Mouse (Mus musculus): ENCODE measurements at regions not wholly inside any gene's neighbourhood (a gene's known extent, or its start where the extent isn't known, plus 50 kb on each side); places are given as distances from the start of the nearest gene placed in this dataset.

DNA sequence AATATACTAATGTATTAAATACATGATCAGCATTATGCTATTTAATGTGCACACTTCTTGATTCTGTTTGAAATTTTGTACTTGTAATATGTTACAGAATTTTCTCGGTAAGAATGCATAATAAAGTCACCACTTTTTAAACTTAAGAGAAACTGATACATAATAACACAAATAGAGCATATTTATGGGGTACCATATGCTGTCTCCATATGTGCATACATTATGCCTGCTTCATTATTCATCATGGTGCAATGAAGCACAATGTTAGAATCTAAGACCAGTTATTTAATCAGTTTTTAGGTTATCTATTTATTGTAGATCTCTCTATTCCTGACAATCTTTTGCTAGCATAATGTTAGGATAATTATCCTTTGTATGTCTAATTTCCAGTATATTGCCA, 115.9 kb upstream of the Ndst3 start:
- no peak overlapping the region for H3K4me3 ChIP-seq (ENCODE audit: insufficient read depth in 1 of 2, low read depth in 1 of 2, low read length in 2 of 2, poor library complexity in 1 of 2, severe bottlenecking in 1 of 2)
- no peaks in the 10 kb centered on the region for H3K4me1 ChIP-seq (ENCODE audit: control insufficient read depth in 2 of 2, insufficient read depth in 2 of 2, low read length in 2 of 2, poor library complexity in 1 of 2)
- no peak overlapping the region for H3K27ac ChIP-seq (ENCODE audit: insufficient read depth, low read depth, low read length, poor library complexity, severe bottlenecking)
- H3K36me3 ChIP-seq (ENCODE audit: control insufficient read depth, insufficient read depth, low read length, poor library complexity, severe bottlenecking), result no peaks in the 10 kb centered on the region
- DNase-seq (ENCODE audit: low read depth, low spot score), result no peak
- no peaks in the 10 kb centered on the region for H3K9me3 ChIP-seq (ENCODE audit: control insufficient read depth, insufficient read depth, low read depth, low read length)
- no peak overlapping the region for H3K9ac ChIP-seq (ENCODE audit: insufficient read depth, low read depth, low read length, poor library complexity, severe bottlenecking)
- TF ChIP-seq MAFK (IDR thresholded peaks at IDR 0.05; ENCODE audit: insufficient read depth, low read depth, low read length) (no peak), HCFC1 (IDR thresholded peaks at IDR 0.05; ENCODE audit: borderline replicate concordance, insufficient read depth, low read length) (no peak), CHD2 (IDR thresholded peaks at IDR 0.05; ENCODE audit: low read depth, low read length) (no peak), ZNF384 (IDR thresholded peaks at IDR 0.05; ENCODE audit: low read depth, low read length) (no peak), ZC3H11A (IDR thresholded peaks at IDR 0.05; ENCODE audit: borderline replicate concordance, low read depth, low read length) (no peak)
- in situ Hi-C loops (cut with MboI; ENCODE audit: low sequenced_read_pairs in 2 of 2, unreplicated experiment in 2 of 2), result no loop called here

DNA sequence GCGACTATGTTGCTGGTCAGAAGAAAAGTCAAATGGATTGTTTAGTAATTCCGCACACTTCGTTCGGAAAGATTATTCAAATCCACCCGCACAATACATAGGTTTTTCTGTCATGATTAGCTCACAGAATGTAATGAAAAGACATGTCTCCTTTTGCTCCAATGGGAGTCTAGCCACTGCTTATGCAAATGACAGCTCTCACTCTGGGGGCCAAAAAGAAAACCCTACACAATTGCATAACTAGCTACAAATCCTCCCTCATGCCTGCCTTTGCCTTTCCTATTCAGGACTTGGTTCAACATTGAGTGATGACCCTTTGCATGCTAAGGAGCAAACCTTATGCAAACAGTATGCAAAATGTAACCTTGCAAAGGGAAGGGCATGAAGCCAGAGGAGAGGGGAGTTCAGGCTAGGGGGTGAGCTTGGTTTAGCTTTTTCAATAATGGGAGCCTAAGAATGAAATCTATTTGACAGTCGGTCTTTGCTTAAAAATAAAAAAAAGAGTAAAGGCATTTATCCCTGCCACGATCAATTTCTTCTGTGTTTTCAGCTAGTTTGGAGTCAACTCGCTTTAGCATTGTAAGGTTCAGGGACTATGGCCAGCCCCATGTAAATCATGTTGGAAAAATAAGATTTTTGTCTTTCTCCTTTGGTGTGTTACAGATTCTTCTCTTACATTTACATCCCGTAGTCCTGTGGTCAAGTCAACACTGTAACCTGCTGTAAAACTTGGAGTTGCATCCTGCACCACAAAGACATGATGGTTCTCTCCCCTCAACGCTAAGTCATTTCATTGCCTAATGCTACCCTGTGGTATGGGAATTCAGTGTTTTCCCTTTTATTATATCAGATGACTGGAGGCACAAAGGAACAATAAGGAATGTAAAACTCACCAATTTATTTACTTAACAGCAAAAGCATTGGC, 119.6 kb upstream of the Ndst3 start:
- no peak overlapping the region for H3K4me3 ChIP-seq (ENCODE audit: insufficient read depth in 1 of 2, low read depth in 1 of 2, low read length in 2 of 2, poor library complexity in 1 of 2, severe bottlenecking in 1 of 2)
- H3K36me3 ChIP-seq (ENCODE audit: control insufficient read depth, insufficient read depth, low read length, poor library complexity, severe bottlenecking), result no peaks in the 10 kb centered on the region
- H3K9me3 ChIP-seq (ENCODE audit: control insufficient read depth, insufficient read depth, low read depth, low read length), result no peaks in the 10 kb centered on the region
- no peak overlapping the region for H3K9ac ChIP-seq (ENCODE audit: insufficient read depth, low read depth, low read length, poor library complexity, severe bottlenecking)
- no peak for DNase-seq (ENCODE audit: low read depth, low spot score)
- in situ Hi-C loops (cut with MboI; ENCODE audit: low sequenced_read_pairs in 2 of 2, unreplicated experiment in 2 of 2), result no loop called here
- no peak overlapping the region for H3K27ac ChIP-seq (ENCODE audit: insufficient read depth, low read depth, low read length, poor library complexity, severe bottlenecking)
- TF ChIP-seq MAFK (IDR thresholded peaks at IDR 0.05; ENCODE audit: insufficient read depth, low read depth, low read length) (no peak), ZC3H11A (IDR thresholded peaks at IDR 0.05; ENCODE audit: borderline replicate concordance, low read depth, low read length) (no peak), ZNF384 (IDR thresholded peaks at IDR 0.05; ENCODE audit: low read depth, low read length) (no peak), CHD2 (IDR thresholded peaks at IDR 0.05; ENCODE audit: low read depth, low read length) (no peak), HCFC1 (IDR thresholded peaks at IDR 0.05; ENCODE audit: borderline replicate concordance, insufficient read depth, low read length) (no peak)
- no peaks in the 10 kb centered on the region for H3K4me1 ChIP-seq (ENCODE audit: control insufficient read depth in 2 of 2, insufficient read depth in 2 of 2, low read length in 2 of 2, poor library complexity in 1 of 2)

DNA sequence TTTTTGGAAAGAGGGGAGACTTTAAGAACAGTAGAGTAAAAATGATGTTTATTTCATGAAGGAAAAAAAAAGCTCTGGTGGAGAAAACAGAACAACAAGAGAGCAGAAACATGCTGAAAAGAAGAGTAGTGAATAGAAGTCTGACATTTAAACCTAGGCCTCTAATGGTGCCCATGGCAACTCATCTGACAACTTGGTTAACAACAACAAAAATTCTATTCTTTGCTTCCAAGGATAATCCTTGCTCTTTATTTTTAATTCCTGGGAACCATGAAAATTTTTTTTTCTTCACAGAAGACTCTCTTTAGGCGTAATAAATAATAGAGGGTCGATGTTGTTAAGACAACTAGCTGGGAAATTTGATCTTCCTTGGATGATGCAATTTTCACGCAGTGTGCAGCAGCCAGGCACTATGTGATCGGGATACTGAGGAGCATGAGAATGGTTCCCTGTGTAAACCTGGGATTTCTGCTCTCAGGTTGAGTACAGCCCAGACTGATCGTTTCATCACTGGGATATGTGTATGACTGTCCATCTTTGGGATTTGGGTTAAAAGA, 120.4 kb upstream of the Ndst3 start:
- H3K9ac ChIP-seq (ENCODE audit: insufficient read depth, low read depth, low read length, poor library complexity, severe bottlenecking), result no peak overlapping the region
- in situ Hi-C loops (cut with MboI; ENCODE audit: low sequenced_read_pairs in 2 of 2, unreplicated experiment in 2 of 2), result no loop called here
- H3K9me3 ChIP-seq (ENCODE audit: control insufficient read depth, insufficient read depth, low read depth, low read length), result no peaks in the 10 kb centered on the region
- no peak overlapping the region for H3K4me3 ChIP-seq (ENCODE audit: insufficient read depth in 1 of 2, low read depth in 1 of 2, low read length in 2 of 2, poor library complexity in 1 of 2, severe bottlenecking in 1 of 2)
- H3K4me1 ChIP-seq (ENCODE audit: control insufficient read depth in 2 of 2, insufficient read depth in 2 of 2, low read length in 2 of 2, poor library complexity in 1 of 2), result no peaks in the 10 kb centered on the region
- no peak overlapping the region for H3K27ac ChIP-seq (ENCODE audit: insufficient read depth, low read depth, low read length, poor library complexity, severe bottlenecking)
- no peaks in the 10 kb centered on the region for H3K36me3 ChIP-seq (ENCODE audit: control insufficient read depth, insufficient read depth, low read length, poor library complexity, severe bottlenecking)
- no peak for DNase-seq (ENCODE audit: low read depth, low spot score)
- no peak for TF ChIP-seq CHD2 (IDR thresholded peaks at IDR 0.05; ENCODE audit: low read depth, low read length)
- no peak for TF ChIP-seq HCFC1 (IDR thresholded peaks at IDR 0.05; ENCODE audit: borderline replicate concordance, insufficient read depth, low read length)
- TF ChIP-seq MAFK (IDR thresholded peaks at IDR 0.05; ENCODE audit: insufficient read depth, low read depth, low read length), result no peak
- TF ChIP-seq ZNF384 (IDR thresholded peaks at IDR 0.05; ENCODE audit: low read depth, low read length), result no peak
- TF ChIP-seq ZC3H11A (IDR thresholded peaks at IDR 0.05; ENCODE audit: borderline replicate concordance, low read depth, low read length), result no peak

DNA sequence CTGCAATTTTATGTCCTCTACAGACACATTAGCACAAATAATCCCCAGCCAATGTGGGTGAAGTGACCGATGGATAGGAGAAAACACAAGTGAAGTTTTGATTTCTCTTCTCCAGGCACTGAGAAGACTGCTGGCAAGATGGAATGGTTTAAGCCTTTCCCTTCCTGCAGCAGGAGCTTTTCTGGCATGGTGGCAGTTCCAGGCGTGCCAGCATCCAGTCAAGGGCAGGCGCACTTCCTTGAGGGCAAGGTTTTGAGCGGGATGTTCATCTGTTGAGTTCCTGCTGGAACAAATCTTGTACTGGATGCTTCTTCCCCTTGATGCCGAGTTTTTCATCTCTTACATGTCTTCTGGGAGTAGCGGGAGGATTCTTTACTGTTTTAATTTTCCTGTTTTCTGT, 138.1 kb upstream of the Ndst3 start:
- H3K9ac ChIP-seq (ENCODE audit: insufficient read depth, low read depth, low read length, poor library complexity, severe bottlenecking), result no peak overlapping the region
- H3K4me1 ChIP-seq (ENCODE audit: control insufficient read depth in 2 of 2, insufficient read depth in 2 of 2, low read length in 2 of 2, poor library complexity in 1 of 2), result no peaks in the 10 kb centered on the region
- H3K27ac ChIP-seq (ENCODE audit: insufficient read depth, low read depth, low read length, poor library complexity, severe bottlenecking), result no peak overlapping the region
- H3K36me3 ChIP-seq (ENCODE audit: control insufficient read depth, insufficient read depth, low read length, poor library complexity, severe bottlenecking), result no peaks in the 10 kb centered on the region
- H3K4me3 ChIP-seq (ENCODE audit: insufficient read depth in 1 of 2, low read depth in 1 of 2, low read length in 2 of 2, poor library complexity in 1 of 2, severe bottlenecking in 1 of 2), result no peak overlapping the region
- in situ Hi-C loops (cut with MboI; ENCODE audit: low sequenced_read_pairs in 2 of 2, unreplicated experiment in 2 of 2), result no loop called here
- DNase-seq (ENCODE audit: low read depth, low spot score), result no peak
- H3K9me3 ChIP-seq (ENCODE audit: control insufficient read depth, insufficient read depth, low read depth, low read length), result no peaks in the 10 kb centered on the region
- TF ChIP-seq CHD2 (IDR thresholded peaks at IDR 0.05; ENCODE audit: low read depth, low read length), result no peak
- TF ChIP-seq HCFC1 (IDR thresholded peaks at IDR 0.05; ENCODE audit: borderline replicate concordance, insufficient read depth, low read length), result no peak
- no peak for TF ChIP-seq ZC3H11A (IDR thresholded peaks at IDR 0.05; ENCODE audit: borderline replicate concordance, low read depth, low read length)
- no peak for TF ChIP-seq MAFK (IDR thresholded peaks at IDR 0.05; ENCODE audit: insufficient read depth, low read depth, low read length)
- TF ChIP-seq ZNF384 (IDR thresholded peaks at IDR 0.05; ENCODE audit: low read depth, low read length), result no peak
